Mouse (Mus musculus): ENCODE measurements around the gene Lmo1. TPM values are rescaled to one million over a fixed set of nuclear protein-coding genes. Genes with fewer than 3 reads are reported as not detected.

Lmo1 gene
- 46.4 and 47.7 TPM in 2 replicates for polyA plus RNA-seq (2015; fragmentation: Nextera tagmentation; extraction: Ambion mirVana)

GRCm38 (mm10) chr7:109174949-109175669 lies at the start of gene Lmo1:
Lmo1 (minus strand) TSS chr7:109175207.
- Histone ChIP-seq H3K36me3 (no peaks in the 10 kb centered on the region), H3K9ac (peak within 1 kb of the TSS; percentile 60), H3K27me3 (peaks cover 39% of the 10 kb centered on the region), H3K9me3 (no peaks in the 10 kb centered on the region), H3K4me3 (peak within 1 kb of the TSS; percentile 66), H3K4me1 (peaks cover 21% of the 10 kb centered on the region), H3K27ac (peak within 1 kb of the TSS; percentile 65), H3K4me2 (peak within 1 kb of the TSS; percentile 97)
- WGBS = under 1% methylated on average over 65 of the region's 67 CpGs
- ATAC-seq (ENCODE audit: insufficient number of reproducible peaks, low FRiP score, low TSS enrichment, low read depth) = peak; percentile 64

GRCm38 (mm10) chr7:109221716-109222110 lies 46.7 kb upstream of the Lmo1 start:
- no peak for ATAC-seq (ENCODE audit: insufficient number of reproducible peaks, low FRiP score, low TSS enrichment, low read depth)
- no peak overlapping the region for H3K9ac ChIP-seq
- H3K27me3 ChIP-seq = no peaks in the 10 kb centered on the region
- no peak overlapping the region for H3K4me2 ChIP-seq
- 67% methylated on average over 15 of the region's 15 CpGs for WGBS
- no peak overlapping the region for H3K27ac ChIP-seq
- no peaks in the 10 kb centered on the region for H3K36me3 ChIP-seq
- no peaks in the 10 kb centered on the region for H3K9me3 ChIP-seq
- no peaks in the 10 kb centered on the region for H3K4me1 ChIP-seq
- no peak overlapping the region for H3K4me3 ChIP-seq

- 61% methylated on average over 20 of the region's 20 CpGs for WGBS
- Histone ChIP-seq H3K9ac (no peak overlapping the region), H3K27ac (no peak overlapping the region), H3K4me2 (no peak overlapping the region), H3K36me3 (no peaks in the 10 kb centered on the region), H3K9me3 (no peaks in the 10 kb centered on the region), H3K27me3 (no peaks in the 10 kb centered on the region), H3K4me1 (no peaks in the 10 kb centered on the region), H3K4me3 (no peak overlapping the region)
- ATAC-seq (ENCODE audit: insufficient number of reproducible peaks, low FRiP score, low TSS enrichment, low read depth) = no peak
These were observed 46.0 kb upstream of the Lmo1 start for GRCm38 (mm10) chr7:109220766-109221715.

- Histone ChIP-seq H3K4me2 (no peak overlapping the region), H3K9me3 (no peaks in the 10 kb centered on the region), H3K36me3 (no peaks in the 10 kb centered on the region), H3K27me3 (no peaks in the 10 kb centered on the region), H3K9ac (no peak overlapping the region), H3K27ac (no peak overlapping the region), H3K4me1 (no peaks in the 10 kb centered on the region), H3K4me3 (no peak overlapping the region)
- 83% methylated on average over 4 of the region's 4 CpGs for WGBS
- ATAC-seq (ENCODE audit: insufficient number of reproducible peaks, low FRiP score, low TSS enrichment, low read depth) = no peak
These were observed 45.0 kb upstream of the Lmo1 start for GRCm38 (mm10) chr7:109220026-109220425.

- Histone ChIP-seq H3K9ac (no peak overlapping the region), H3K27me3 (no peaks in the 10 kb centered on the region), H3K4me1 (no peaks in the 10 kb centered on the region), H3K27ac (no peak overlapping the region), H3K4me3 (no peak overlapping the region), H3K4me2 (no peak overlapping the region), H3K9me3 (no peaks in the 10 kb centered on the region), H3K36me3 (no peaks in the 10 kb centered on the region)
- no peak for ATAC-seq (ENCODE audit: insufficient number of reproducible peaks, low FRiP score, low TSS enrichment, low read depth)
- 52% methylated on average over 5 of the region's 5 CpGs for WGBS
These were observed 43.9 kb upstream of the Lmo1 start for GRCm38 (mm10) chr7:109218977-109219271.

- no peaks in the 10 kb centered on the region for H3K9me3 ChIP-seq
- no peak for ATAC-seq (ENCODE audit: insufficient number of reproducible peaks, low FRiP score, low TSS enrichment, low read depth)
- no peaks in the 10 kb centered on the region for H3K27me3 ChIP-seq
- H3K36me3 ChIP-seq = no peaks in the 10 kb centered on the region
- H3K27ac ChIP-seq = no peak overlapping the region
- H3K4me1 ChIP-seq = no peaks in the 10 kb centered on the region
- 82% methylated on average over 2 of the region's 2 CpGs for WGBS
- no peak overlapping the region for H3K9ac ChIP-seq
- H3K4me2 ChIP-seq = no peak overlapping the region
- H3K4me3 ChIP-seq = no peak overlapping the region
These were observed 43.3 kb upstream of the Lmo1 start for GRCm38 (mm10) chr7:109218130-109218976.

GRCm38 (mm10) chr7:109209804-109210203 lies 34.8 kb upstream of the Lmo1 start:
- 55% methylated on average over 2 of the region's 2 CpGs for WGBS
- Histone ChIP-seq H3K27me3 (no peaks in the 10 kb centered on the region), H3K9me3 (no peaks in the 10 kb centered on the region), H3K4me3 (no peak overlapping the region), H3K4me1 (no peaks in the 10 kb centered on the region), H3K27ac (no peak overlapping the region), H3K9ac (no peak overlapping the region), H3K36me3 (no peaks in the 10 kb centered on the region), H3K4me2 (no peak overlapping the region)
- ATAC-seq (ENCODE audit: insufficient number of reproducible peaks, low FRiP score, low TSS enrichment, low read depth) = no peak

GRCm38 (mm10) chr7:109207811-109208210 lies 32.8 kb upstream of the Lmo1 start:
- H3K36me3 ChIP-seq = no peaks in the 10 kb centered on the region
- no peaks in the 10 kb centered on the region for H3K27me3 ChIP-seq
- no peak for ATAC-seq (ENCODE audit: insufficient number of reproducible peaks, low FRiP score, low TSS enrichment, low read depth)
- no peak overlapping the region for H3K9ac ChIP-seq
- H3K27ac ChIP-seq = no peak overlapping the region
- WGBS = 80% methylated on average over 4 of the region's 4 CpGs
- H3K4me1 ChIP-seq = no peaks in the 10 kb centered on the region
- H3K4me2 ChIP-seq = no peak overlapping the region
- no peak overlapping the region for H3K4me3 ChIP-seq
- no peaks in the 10 kb centered on the region for H3K9me3 ChIP-seq

- Histone ChIP-seq H3K4me2 (no peak overlapping the region), H3K36me3 (no peaks in the 10 kb centered on the region), H3K27ac (no peak overlapping the region), H3K9me3 (no peaks in the 10 kb centered on the region), H3K27me3 (no peaks in the 10 kb centered on the region), H3K4me1 (no peaks in the 10 kb centered on the region), H3K4me3 (no peak overlapping the region), H3K9ac (no peak overlapping the region)
- 48% methylated on average over 2 of the region's 2 CpGs for WGBS
- ATAC-seq (ENCODE audit: insufficient number of reproducible peaks, low FRiP score, low TSS enrichment, low read depth) = no peak
These were observed 31.4 kb upstream of the Lmo1 start for GRCm38 (mm10) chr7:109206358-109206757.

GRCm38 (mm10) chr7:109203140-109203539 lies 28.1 kb upstream of the Lmo1 start:
- H3K27me3 ChIP-seq = no peaks in the 10 kb centered on the region
- no peaks in the 10 kb centered on the region for H3K4me1 ChIP-seq
- 23% methylated on average over 3 of the region's 3 CpGs for WGBS
- no peak overlapping the region for H3K9ac ChIP-seq
- no peak overlapping the region for H3K27ac ChIP-seq
- ATAC-seq (ENCODE audit: insufficient number of reproducible peaks, low FRiP score, low TSS enrichment, low read depth) = no peak
- H3K9me3 ChIP-seq = no peaks in the 10 kb centered on the region
- no peaks in the 10 kb centered on the region for H3K36me3 ChIP-seq
- no peak overlapping the region for H3K4me3 ChIP-seq
- H3K4me2 ChIP-seq = no peak overlapping the region

GRCm38 (mm10) chr7:109200559-109200958 lies 25.6 kb upstream of the Lmo1 start:
- no peaks in the 10 kb centered on the region for H3K27me3 ChIP-seq
- H3K36me3 ChIP-seq = no peaks in the 10 kb centered on the region
- no peak overlapping the region for H3K27ac ChIP-seq
- H3K4me2 ChIP-seq = no peak overlapping the region
- H3K9ac ChIP-seq = no peak overlapping the region
- no peaks in the 10 kb centered on the region for H3K9me3 ChIP-seq
- 77% methylated on average over 3 of the region's 3 CpGs for WGBS
- peaks cover 17% of the 10 kb centered on the region for H3K4me1 ChIP-seq
- H3K4me3 ChIP-seq = no peak overlapping the region
- no peak for ATAC-seq (ENCODE audit: insufficient number of reproducible peaks, low FRiP score, low TSS enrichment, low read depth)
